Mouse (Mus musculus): ENCODE results near the gene Tmigd3.

DNA sequence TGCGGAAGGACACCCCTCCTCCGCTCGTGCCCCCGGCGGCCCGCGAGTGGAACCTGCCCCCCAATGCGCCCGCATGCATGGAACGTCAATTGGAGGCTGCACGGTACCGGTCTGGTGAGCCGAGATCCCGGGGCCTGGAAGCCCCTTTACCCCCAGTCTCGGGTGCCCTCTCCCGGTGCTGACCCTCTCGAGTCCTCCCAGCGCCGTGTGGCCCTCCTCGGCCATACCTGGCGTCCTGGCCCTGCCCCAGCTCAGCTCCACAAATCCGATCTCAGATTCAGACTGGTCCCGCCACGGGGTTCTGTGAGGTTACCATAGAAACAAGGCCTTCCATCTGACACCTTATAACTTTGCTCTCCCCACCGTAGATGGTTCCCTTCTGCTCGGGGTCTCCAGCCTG, 88.9 kb downstream of the Tmigd3 start:
- TF ChIP-seq EP300 (IDR thresholded peaks at IDR 0.05; ENCODE audit: low read length), result no peak
- TF ChIP-seq POLR2AphosphoS2 (IDR thresholded peaks at IDR 0.05; ENCODE audit: low read depth, low read length), result no peak
- no peak for TF ChIP-seq CTCF (conservative IDR thresholded peaks at IDR 0.05 in 1 of 2, IDR thresholded peaks at IDR 0.05 in 1 of 2; ENCODE audit: low read depth in 2 of 2, low read length in 2 of 2)
- TF ChIP-seq NRF1 (IDR thresholded peaks at IDR 0.05; ENCODE audit: low read depth, low read length), result no peak
- TF ChIP-seq USF1 (IDR thresholded peaks at IDR 0.05; ENCODE audit: low read depth, low read length), result no peak
- TF ChIP-seq USF2 (conservative IDR thresholded peaks at IDR 0.05; ENCODE audit: low read depth, low read length), result no peak
- no peak for TF ChIP-seq POLR2A (IDR thresholded peaks at IDR 0.05; ENCODE audit: low read depth, low read length)

Measured in CH12.LX (cell line).